Mouse (Mus musculus): ENCODE data around the gene Nemp1. TPM values are rescaled to one million over a fixed set of nuclear protein-coding genes. Genes with fewer than 3 reads are reported as not detected.

The Nemp1 gene
- total and polyA plus RNA-seq, 2 experiments from 2014 or later = 4.5 to 16.0 TPM

- H3K4me3 ChIP-seq (ENCODE audit: low read depth, low read length) = no peak overlapping the region
- no peaks in the 10 kb centered on the region for H3K36me3 ChIP-seq (replicated peaks; ENCODE audit: control insufficient read depth, insufficient read depth, low read length)
- peak; percentile 97 for DNase-seq (ENCODE audit: low spot score)
- H3K4me1 ChIP-seq (ENCODE audit: control insufficient read depth, insufficient read depth) = peaks cover 10% of the 10 kb centered on the region; the same call in 1 of the 2 replicates
- peak; percentile 100 for TF ChIP-seq CTCF (IDR thresholded peaks at IDR 0.05; ENCODE audit: low read depth)
- no peak; the same call in 1 of the 2 replicates for TF ChIP-seq EP300 (IDR thresholded peaks at IDR 0.05; ENCODE audit: low read depth)
- H3K9me3 ChIP-seq (replicated peaks; ENCODE audit: control insufficient read depth, low read length) = no peaks in the 10 kb centered on the region
- H3K9ac ChIP-seq (replicated peaks; ENCODE audit: low read depth, low read length) = no peak overlapping the region
- ATAC-seq (ENCODE audit: insufficient read depth, low read depth) = peak; percentile 50
- WGBS = 66% methylated on average over 8 of the region's 8 CpGs
- no peaks in the 10 kb centered on the region for H3K27me3 ChIP-seq (ENCODE audit: control insufficient read depth, insufficient read depth, low read length)
- H3K27ac ChIP-seq (ENCODE audit: low read depth) = peak overlapping the region; percentile 66
- H3K4me2 ChIP-seq (ENCODE audit: low read depth, low read length) = peak overlapping the region; percentile 40
Measured at GRCm38 (mm10) chr10:127674794-127675522, 8.3 kb downstream of the Nemp1 start.

GRCm38 (mm10) chr10:127675859-127676398 lies 9.2 kb downstream of the Nemp1 start:
- 47% methylated on average over 5 of the region's 5 CpGs for WGBS
- Histone ChIP-seq H3K9ac (replicated peaks; ENCODE audit: low read depth, low read length) (no peak overlapping the region), H3K9me3 (replicated peaks; ENCODE audit: control insufficient read depth, low read length) (no peaks in the 10 kb centered on the region), H3K27me3 (ENCODE audit: control insufficient read depth, insufficient read depth, low read length) (no peaks in the 10 kb centered on the region), H3K27ac (ENCODE audit: low read depth) (peak overlapping the region; percentile 70), H3K36me3 (replicated peaks; ENCODE audit: control insufficient read depth, insufficient read depth, low read length) (no peaks in the 10 kb centered on the region), H3K4me1 (ENCODE audit: control insufficient read depth, insufficient read depth) (peaks cover 10% of the 10 kb centered on the region; the same call in 1 of the 2 replicates), H3K4me2 (ENCODE audit: low read depth, low read length) (peak overlapping the region; percentile 98), H3K4me3 (ENCODE audit: low read depth, low read length) (peak overlapping the region; percentile 82)
- DNase-seq (ENCODE audit: low spot score) (no peak), ATAC-seq (ENCODE audit: insufficient read depth, low read depth) (no peak)
- TF ChIP-seq CTCF (IDR thresholded peaks at IDR 0.05; ENCODE audit: low read depth) (no peak), EP300 (IDR thresholded peaks at IDR 0.05; ENCODE audit: low read depth) (no peak)

- no peak for TF ChIP-seq CTCF (IDR thresholded peaks at IDR 0.05; ENCODE audit: low read depth)
- no peak for TF ChIP-seq EP300 (IDR thresholded peaks at IDR 0.05; ENCODE audit: low read depth)
- H3K36me3 ChIP-seq (replicated peaks; ENCODE audit: control insufficient read depth, insufficient read depth, low read length) = no peaks in the 10 kb centered on the region
- ATAC-seq (ENCODE audit: insufficient read depth, low read depth) = peak; percentile 95
- peak overlapping the region; percentile 69 for H3K9ac ChIP-seq (replicated peaks; ENCODE audit: low read depth, low read length)
- peaks cover 10% of the 10 kb centered on the region; the same call in 1 of the 2 replicates for H3K4me1 ChIP-seq (ENCODE audit: control insufficient read depth, insufficient read depth)
- DNase-seq (ENCODE audit: low spot score) = peak; percentile 99
- peak overlapping the region; percentile 82 for H3K4me3 ChIP-seq (ENCODE audit: low read depth, low read length)
- H3K27me3 ChIP-seq (ENCODE audit: control insufficient read depth, insufficient read depth, low read length) = no peaks in the 10 kb centered on the region
- no peaks in the 10 kb centered on the region for H3K9me3 ChIP-seq (replicated peaks; ENCODE audit: control insufficient read depth, low read length)
- under 1% methylated on average over 65 of the region's 71 CpGs for WGBS
- peak overlapping the region; percentile 98 for H3K4me2 ChIP-seq (ENCODE audit: low read depth, low read length)
- peak overlapping the region; percentile 70 for H3K27ac ChIP-seq (ENCODE audit: low read depth)
Measured at GRCm38 (mm10) chr10:127676691-127677548, 10.2 kb downstream of the Nemp1 start.

DNA sequence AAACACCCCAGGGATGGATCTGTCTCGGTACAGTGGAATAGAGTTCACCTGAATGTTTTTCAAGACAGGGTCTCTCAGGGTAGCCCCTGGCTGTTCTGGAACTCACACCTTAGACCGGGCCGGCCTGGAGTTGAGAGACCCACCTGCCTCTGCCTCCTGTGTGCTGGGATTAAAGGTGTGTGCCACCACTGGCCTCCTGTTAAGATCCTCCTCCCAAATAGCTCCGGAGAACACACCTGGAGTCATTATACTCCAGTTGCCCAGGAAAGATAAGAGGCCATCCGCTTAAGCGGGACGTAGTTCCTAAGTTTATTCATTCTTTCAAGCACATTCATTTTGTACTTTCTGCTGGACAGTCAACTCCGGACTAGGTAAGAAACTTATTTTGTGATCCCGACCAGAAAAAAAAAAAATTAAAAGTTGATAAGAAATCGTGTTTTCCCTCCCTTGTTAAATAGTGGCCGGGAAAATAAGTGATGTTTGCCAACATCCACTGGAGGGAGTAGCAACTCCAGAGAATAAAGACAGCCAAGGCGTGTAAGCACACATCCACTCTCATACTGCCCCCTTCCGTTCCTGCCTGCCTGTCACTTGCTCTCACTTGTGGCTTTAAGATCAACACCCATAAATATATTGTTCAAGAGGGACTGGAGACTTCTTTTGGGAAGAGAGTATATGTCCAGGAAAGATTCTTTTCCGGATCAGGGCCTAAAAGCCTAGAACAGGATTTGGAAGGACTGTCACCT lies 11.1 kb downstream of the Nemp1 start:
- TF ChIP-seq EP300 (IDR thresholded peaks at IDR 0.05; ENCODE audit: low read depth) (no peak), CTCF (IDR thresholded peaks at IDR 0.05; ENCODE audit: low read depth) (peak; percentile 91)
- Histone ChIP-seq H3K27me3 (ENCODE audit: control insufficient read depth, insufficient read depth, low read length) (no peaks in the 10 kb centered on the region), H3K9ac (replicated peaks; ENCODE audit: low read depth, low read length) (peak overlapping the region; percentile 69), H3K36me3 (replicated peaks; ENCODE audit: control insufficient read depth, insufficient read depth, low read length) (no peaks in the 10 kb centered on the region), H3K4me1 (ENCODE audit: control insufficient read depth, insufficient read depth) (peaks cover 10% of the 10 kb centered on the region; the same call in 1 of the 2 replicates), H3K4me3 (ENCODE audit: low read depth, low read length) (peak overlapping the region; percentile 82), H3K9me3 (replicated peaks; ENCODE audit: control insufficient read depth, low read length) (no peaks in the 10 kb centered on the region), H3K4me2 (ENCODE audit: low read depth, low read length) (peak overlapping the region; percentile 98), H3K27ac (ENCODE audit: low read depth) (peak overlapping the region; percentile 62; the same call in 1 of the 2 replicates)
- 6% methylated on average over 14 of the region's 14 CpGs for WGBS
- ATAC-seq (ENCODE audit: insufficient read depth, low read depth) = no peak
- peak; percentile 92 for DNase-seq (ENCODE audit: low spot score)

DNA sequence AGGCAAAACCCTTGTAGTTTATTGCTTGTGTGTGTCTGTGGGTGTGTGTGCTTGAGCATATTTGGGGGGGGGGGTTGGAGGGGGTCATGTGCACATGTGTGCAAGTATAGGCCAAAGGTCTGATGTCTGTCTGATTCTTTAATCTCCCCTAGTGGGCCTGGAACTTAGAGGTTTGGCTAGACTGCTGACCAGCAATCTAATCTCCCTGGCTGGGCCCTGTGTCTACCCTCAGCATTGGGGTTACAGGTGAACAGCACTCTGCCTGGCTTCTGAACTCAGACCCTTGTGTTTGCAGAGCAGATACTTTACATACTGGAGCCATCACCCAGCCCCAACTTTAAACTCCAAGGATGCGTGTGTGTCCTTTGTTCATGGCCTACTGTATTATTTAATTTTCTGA lies 12.5 kb downstream of the Nemp1 start:
- no peak for TF ChIP-seq EP300 (IDR thresholded peaks at IDR 0.05; ENCODE audit: low read depth)
- TF ChIP-seq CTCF (IDR thresholded peaks at IDR 0.05; ENCODE audit: low read depth) = no peak
- Histone ChIP-seq H3K4me3 (ENCODE audit: low read depth, low read length) (no peak overlapping the region), H3K4me2 (ENCODE audit: low read depth, low read length) (no peak overlapping the region), H3K36me3 (replicated peaks; ENCODE audit: control insufficient read depth, insufficient read depth, low read length) (no peaks in the 10 kb centered on the region), H3K27ac (ENCODE audit: low read depth) (no peak overlapping the region), H3K9ac (replicated peaks; ENCODE audit: low read depth, low read length) (no peak overlapping the region), H3K9me3 (replicated peaks; ENCODE audit: control insufficient read depth, low read length) (no peaks in the 10 kb centered on the region), H3K4me1 (ENCODE audit: control insufficient read depth, insufficient read depth) (peaks cover 10% of the 10 kb centered on the region; the same call in 1 of the 2 replicates), H3K27me3 (ENCODE audit: control insufficient read depth, insufficient read depth, low read length) (no peaks in the 10 kb centered on the region)
- no peak for ATAC-seq (ENCODE audit: insufficient read depth, low read depth)
- DNase-seq (ENCODE audit: low spot score) = no peak
- WGBS = 90% methylated on average over 1 of the region's 1 CpGs
